ENCODE assay signal across 8 mouse cellular contexts in the genomic region with DNA sequence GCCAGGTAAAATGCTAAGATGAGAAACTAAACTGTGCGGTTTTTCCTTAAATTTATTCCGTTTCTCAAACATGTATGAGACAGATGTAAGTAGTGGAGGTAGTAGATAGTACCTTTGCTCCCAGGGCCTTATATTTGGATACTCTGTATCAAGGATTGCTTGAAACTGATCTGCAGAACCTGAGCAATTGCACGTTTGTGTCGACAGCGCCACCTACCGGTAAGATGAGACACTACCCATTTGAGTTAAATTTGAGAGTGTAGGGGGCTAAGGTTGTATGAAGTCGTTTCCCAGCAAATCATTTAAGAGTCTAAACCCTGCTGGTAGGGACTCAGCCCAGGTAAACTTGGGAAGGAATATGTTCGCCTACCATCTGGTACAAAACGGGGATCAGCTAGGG. TPM values are rescaled to one million over a fixed set of nuclear protein-coding genes. Genes with fewer than 3 reads are reported as not detected.
DNase-seq lines count a peak whose midpoint lies in the region; ATAC-seq and TF ChIP-seq lines count a peak whose summit lies in the region.

No protein-coding gene starts in this region.

- peak; percentile 71; the same call in 1 of the 2 replicates for TF ChIP-seq CTCF in spleen, adult 2 months (IDR thresholded peaks at IDR 0.05; ENCODE audit: extremely low read depth, insufficient read depth, insufficient read length, insufficient replicate concordance)

- no peak overlapping the region for H3K9ac ChIP-seq in forebrain, embryonic 11.5 days (ENCODE audit: low read length)
- H3K9ac ChIP-seq in intestine, embryonic 15.5 days, result no peak overlapping the region
- H3K9ac ChIP-seq in limb, embryonic 14.5 days (ENCODE audit: low read depth, low read length, severe bottlenecking), result no peak overlapping the region

- peak; percentile 33 to 51 for DNase-seq in spleen, adult 2 months (ENCODE audit: low read depth in 1 of 2, low spot score in 2 of 2)
- DNase-seq in spleen, adult 12 weeks (ENCODE audit: low spot score), result no peak
- peak; percentile 72 to 80 for DNase-seq in adrenal gland, postnatal 36 days
- peak; percentile 81 for DNase-seq in forebrain, embryonic 11.5 days (ENCODE audit: low spot score)
- peak; percentile 66 for DNase-seq in limb, embryonic 14.5 days (ENCODE audit: low spot score)
- peak; percentile 52 for DNase-seq in yolk sac, embryonic 10.5 days (ENCODE audit: low spot score)

- H3K27ac ChIP-seq in spleen, adult 2 months (ENCODE audit: insufficient read depth, low read length), result no peak overlapping the region
- H3K27ac ChIP-seq in forebrain, embryonic 11.5 days (ENCODE audit: low read depth, low read length), result no peak overlapping the region
- no peak overlapping the region for H3K27ac ChIP-seq in intestine, embryonic 15.5 days
- no peak overlapping the region for H3K27ac ChIP-seq in limb, embryonic 14.5 days (replicated peaks; ENCODE audit: low read depth, low read length)

- no peaks in the 10 kb centered on the region for H3K36me3 ChIP-seq in spleen, adult 2 months (ENCODE audit: control insufficient read depth, insufficient read depth, low read length)
- H3K36me3 ChIP-seq in forebrain, embryonic 11.5 days (ENCODE audit: control insufficient read depth, insufficient read depth, low read length), result no peaks in the 10 kb centered on the region
- H3K36me3 ChIP-seq in intestine, embryonic 15.5 days, result no peaks in the 10 kb centered on the region
- no peaks in the 10 kb centered on the region for H3K36me3 ChIP-seq in limb, embryonic 14.5 days (ENCODE audit: control insufficient read depth, insufficient read depth, low read length)
- H3K36me3 ChIP-seq in myocyte (ENCODE audit: control insufficient read depth, insufficient read depth), result no peaks in the 10 kb centered on the region

- no peak overlapping the region for H3K4me3 ChIP-seq in spleen, adult 2 months (ENCODE audit: extremely low read depth, insufficient read depth, insufficient read length)
- no peak overlapping the region for H3K4me3 ChIP-seq in forebrain, embryonic 11.5 days (ENCODE audit: low read depth, low read length)
- no peak overlapping the region for H3K4me3 ChIP-seq in intestine, embryonic 15.5 days (replicated peaks)
- no peak overlapping the region for H3K4me3 ChIP-seq in limb, embryonic 14.5 days (replicated peaks; ENCODE audit: low read length)
- H3K4me3 ChIP-seq in myocyte, result no peak overlapping the region

- ATAC-seq in forebrain, embryonic 11.5 days (replicated peaks; ENCODE audit: low FRiP score), result no peak
- ATAC-seq in intestine, embryonic 15.5 days, result peak; percentile 27; the same call in 1 of the 2 replicates
- ATAC-seq in limb, embryonic 14.5 days (ENCODE audit: low FRiP score, low read depth), result no peak

- H3K4me2 ChIP-seq in forebrain, embryonic 11.5 days (ENCODE audit: low read depth, low read length, severe bottlenecking), result no peak overlapping the region
- no peak overlapping the region for H3K4me2 ChIP-seq in intestine, embryonic 15.5 days (replicated peaks)
- no peak overlapping the region for H3K4me2 ChIP-seq in limb, embryonic 14.5 days (replicated peaks; ENCODE audit: low read depth, low read length, severe bottlenecking)
- peak overlapping the region; percentile 60 for H3K4me2 ChIP-seq in myocyte (ENCODE audit: low read depth)

- WGBS in spleen, adult 2 months, result 10% methylated on average over 9 of the region's 9 CpGs
- WGBS in forebrain, embryonic 11.5 days, result 10% methylated on average over 9 of the region's 9 CpGs
- 5% methylated on average over 9 of the region's 9 CpGs for WGBS in intestine, embryonic 15.5 days
- WGBS in limb, embryonic 14.5 days, result 5% methylated on average over 9 of the region's 9 CpGs

- H3K27me3 ChIP-seq in spleen, adult 2 months (ENCODE audit: control insufficient read depth, insufficient read depth, low read length), result no peaks in the 10 kb centered on the region
- no peaks in the 10 kb centered on the region for H3K27me3 ChIP-seq in forebrain, embryonic 11.5 days (ENCODE audit: control insufficient read depth, insufficient read depth, low read length)
- H3K27me3 ChIP-seq in intestine, embryonic 15.5 days (replicated peaks), result no peaks in the 10 kb centered on the region
- no peaks in the 10 kb centered on the region for H3K27me3 ChIP-seq in limb, embryonic 14.5 days (ENCODE audit: control insufficient read depth, insufficient read depth, low read length)
- no peaks in the 10 kb centered on the region for H3K27me3 ChIP-seq in myocyte (ENCODE audit: control insufficient read depth, insufficient read depth, insufficient read length)

- no peaks in the 10 kb centered on the region for H3K4me1 ChIP-seq in spleen, adult 2 months (ENCODE audit: control insufficient read depth, insufficient read depth, insufficient read length)
- H3K4me1 ChIP-seq in forebrain, embryonic 11.5 days (replicated peaks; ENCODE audit: control insufficient read depth, insufficient read depth, low read length), result no peaks in the 10 kb centered on the region
- H3K4me1 ChIP-seq in intestine, embryonic 15.5 days (replicated peaks), result no peaks in the 10 kb centered on the region
- no peaks in the 10 kb centered on the region for H3K4me1 ChIP-seq in limb, embryonic 14.5 days (ENCODE audit: control insufficient read depth, insufficient read depth, low read length)

- H3K9me3 ChIP-seq in forebrain, embryonic 11.5 days (ENCODE audit: control insufficient read depth, low read length), result no peaks in the 10 kb centered on the region
- no peaks in the 10 kb centered on the region for H3K9me3 ChIP-seq in intestine, embryonic 15.5 days
- no peaks in the 10 kb centered on the region for H3K9me3 ChIP-seq in limb, embryonic 14.5 days (ENCODE audit: control insufficient read depth, low read length)

- TF ChIP-seq POLR2A in spleen, adult 2 months (IDR thresholded peaks at IDR 0.05; ENCODE audit: low read depth, low read length), result no peak
- TF ChIP-seq POLR2A in limb, embryonic 14.5 days (IDR thresholded peaks at IDR 0.05; ENCODE audit: borderline replicate concordance, extremely low read depth, insufficient read depth, insufficient read length), result no peak
- no peak for TF ChIP-seq POLR2A in myocyte (IDR thresholded peaks at IDR 0.05; ENCODE audit: insufficient read length, low read depth)

- no peak overlapping the region for H3ac ChIP-seq in myocyte (ENCODE audit: control insufficient read depth, insufficient read length)

- H3K79me2 ChIP-seq in myocyte (ENCODE audit: control insufficient read depth, insufficient read depth), result no peaks in the 10 kb centered on the region

TF ChIP-seq in myocyte, 11 proteins besides CTCF, POLR2A, EP300 and RAD21:
- TF ChIP-seq MYOD1 (IDR thresholded peaks at IDR 0.05; ENCODE audit: control insufficient read depth in 1 of 3, insufficient read length in 2 of 3, low read depth in 2 of 3) (no peak), REST (IDR thresholded peaks at IDR 0.05; ENCODE audit: insufficient read depth, insufficient read length) (no peak), E2F4 (IDR thresholded peaks at IDR 0.05; ENCODE audit: insufficient read depth) (no peak), TCF3 (IDR thresholded peaks at IDR 0.05; ENCODE audit: insufficient read length, low read depth) (no peak), USF1 (IDR thresholded peaks at IDR 0.05; ENCODE audit: low read depth) (no peak), MAX (IDR thresholded peaks at IDR 0.05; ENCODE audit: low read depth) (no peak), POLR2AphosphoS2 (IDR thresholded peaks at IDR 0.05; ENCODE audit: insufficient read length, low read depth) (no peak), SRF (IDR thresholded peaks at IDR 0.05; ENCODE audit: control insufficient read depth, insufficient read length, low read depth) (no peak), TCF12 (IDR thresholded peaks at IDR 0.05; ENCODE audit: insufficient read depth, poor library complexity, severe bottlenecking) (no peak), CEBPB (IDR thresholded peaks at IDR 0.05; ENCODE audit: insufficient read depth, poor library complexity, severe bottlenecking) (no peak), MYOG (IDR thresholded peaks at IDR 0.05; ENCODE audit: control insufficient read depth in 1 of 3, insufficient read depth in 1 of 3, insufficient read length in 2 of 3, low read depth in 2 of 3) (no peak)

RNA-seq across cellular contexts. Expression of a gene that starts 45.8 kb away (rescaled TPM):
- polyA plus RNA-seq in spleen, adult 2 months (2012; rRNA removed), result 109 and 137 TPM in 2 replicates
- total RNA-seq in adrenal gland, postnatal 36 days (2021), result 10 to 100 TPM; 31.1 to 36.4 TPM
- 11.2 and 12.1 TPM in 2 replicates for polyA plus RNA-seq in forebrain, embryonic 11.5 days (2014; fragmentation: Nextera tagmentation; extraction: Ambion mirVana)
- 9.2 and 10.1 TPM in 2 replicates for polyA plus RNA-seq in intestine, embryonic 15.5 days (2015; fragmentation: Nextera tagmentation; extraction: Ambion mirVana)
- 98.1 and 141 TPM in 2 replicates for polyA plus RNA-seq in limb, embryonic 14.5 days (2012; rRNA removed)
- 16.0 and 17.6 TPM in 2 replicates for polyA plus RNA-seq in limb, embryonic 14.5 days (2014; fragmentation: Nextera tagmentation; extraction: Ambion mirVana)
- polyA plus RNA-seq in myocyte (2012; fragmentation: generic; extraction: Trizol), result 35.0 TPM

RNA-seq across cellular contexts. Expression of a gene that starts 46.2 kb away (rescaled TPM):
- 0.06 and 0.07 TPM in 2 replicates for polyA plus RNA-seq in spleen, adult 2 months (2012; rRNA removed)
- total RNA-seq in adrenal gland, postnatal 36 days (2021), result not detected
- polyA plus RNA-seq in forebrain, embryonic 11.5 days (2014; fragmentation: Nextera tagmentation; extraction: Ambion mirVana), result 0.12 TPM in 1 of 2 replicates, not detected in the other
- 1.7 and 2.5 TPM in 2 replicates for polyA plus RNA-seq in intestine, embryonic 15.5 days (2015; fragmentation: Nextera tagmentation; extraction: Ambion mirVana)
- 0.01 and 0.04 TPM in 2 replicates for polyA plus RNA-seq in limb, embryonic 14.5 days (2012; rRNA removed)
- not detected in 2 replicates for polyA plus RNA-seq in limb, embryonic 14.5 days (2014; fragmentation: Nextera tagmentation; extraction: Ambion mirVana)
- polyA plus RNA-seq in myocyte (2012; fragmentation: generic; extraction: Trizol), result 0.12 TPM
